Mouse (Mus musculus): ENCODE data around the gene Dpf1. TPM values are rescaled to one million over a fixed set of nuclear protein-coding genes. Genes with fewer than 3 reads are reported as not detected.

The Dpf1 gene
- polyA plus RNA-seq, 1 experiment from 2014 or later: 2.0 TPM

GRCm38 (mm10) chr7:29314844-29315628, 11.3 kb downstream of the Dpf1 start:
- Histone ChIP-seq H3K27ac (ENCODE audit: low read length) (no peak overlapping the region), H3K4me3 (ENCODE audit: low read length) (no peak overlapping the region), H3K4me2 (ENCODE audit: low read depth, low read length) (no peak overlapping the region), H3K9me3 (replicated peaks; ENCODE audit: control insufficient read depth, low read length) (no peaks in the 10 kb centered on the region), H3K27me3 (ENCODE audit: control insufficient read depth, insufficient read depth, low read length) (peaks cover 37% of the 10 kb centered on the region), H3K4me1 (ENCODE audit: control insufficient read depth, insufficient read depth, low read length) (peaks cover 25% of the 10 kb centered on the region), H3K36me3 (ENCODE audit: control insufficient read depth, insufficient read depth) (no peaks in the 10 kb centered on the region), H3K9ac (ENCODE audit: low read length) (no peak overlapping the region)
- 71% methylated on average over 13 of the region's 13 CpGs for WGBS
- ATAC-seq (replicated peaks; ENCODE audit: extremely low read depth, insufficient read depth, low FRiP score): no peak

GRCm38 (mm10) chr7:29316137-29316734, 12.5 kb downstream of the Dpf1 start:
- H3K27ac ChIP-seq (ENCODE audit: low read length): no peak overlapping the region
- H3K4me2 ChIP-seq (ENCODE audit: low read depth, low read length): no peak overlapping the region
- no peaks in the 10 kb centered on the region for H3K36me3 ChIP-seq (ENCODE audit: control insufficient read depth, insufficient read depth)
- peaks cover 25% of the 10 kb centered on the region for H3K27me3 ChIP-seq (ENCODE audit: control insufficient read depth, insufficient read depth, low read length)
- no peak overlapping the region for H3K9ac ChIP-seq (ENCODE audit: low read length)
- 54% methylated on average over 17 of the region's 17 CpGs for WGBS
- peaks cover 25% of the 10 kb centered on the region for H3K4me1 ChIP-seq (ENCODE audit: control insufficient read depth, insufficient read depth, low read length)
- H3K4me3 ChIP-seq (ENCODE audit: low read length): no peak overlapping the region
- ATAC-seq (replicated peaks; ENCODE audit: extremely low read depth, insufficient read depth, low FRiP score): no peak
- no peaks in the 10 kb centered on the region for H3K9me3 ChIP-seq (replicated peaks; ENCODE audit: control insufficient read depth, low read length)

GRCm38 (mm10) chr7:29316976-29317375, 13.2 kb downstream of the Dpf1 start:
- Histone ChIP-seq H3K4me2 (ENCODE audit: low read depth, low read length) (peak overlapping the region; percentile 27; the same call in 1 of the 2 replicates), H3K27me3 (ENCODE audit: control insufficient read depth, insufficient read depth, low read length) (peaks cover 21% of the 10 kb centered on the region), H3K9ac (ENCODE audit: low read length) (no peak overlapping the region), H3K4me3 (ENCODE audit: low read length) (no peak overlapping the region), H3K36me3 (ENCODE audit: control insufficient read depth, insufficient read depth) (no peaks in the 10 kb centered on the region), H3K9me3 (replicated peaks; ENCODE audit: control insufficient read depth, low read length) (no peaks in the 10 kb centered on the region), H3K4me1 (ENCODE audit: control insufficient read depth, insufficient read depth, low read length) (peaks cover 25% of the 10 kb centered on the region), H3K27ac (ENCODE audit: low read length) (no peak overlapping the region)
- WGBS: 5% methylated on average over 10 of the region's 10 CpGs
- peak; percentile 12; the same call in 1 of the 2 replicates for ATAC-seq (replicated peaks; ENCODE audit: extremely low read depth, insufficient read depth, low FRiP score)

- H3K27ac ChIP-seq (ENCODE audit: low read length): no peak overlapping the region
- H3K36me3 ChIP-seq (ENCODE audit: control insufficient read depth, insufficient read depth): no peaks in the 10 kb centered on the region
- WGBS: 0% methylated on average over 2 of the region's 2 CpGs
- peaks cover 21% of the 10 kb centered on the region for H3K27me3 ChIP-seq (ENCODE audit: control insufficient read depth, insufficient read depth, low read length)
- ATAC-seq (replicated peaks; ENCODE audit: extremely low read depth, insufficient read depth, low FRiP score): peak; percentile 33; the same call in 1 of the 2 replicates
- no peaks in the 10 kb centered on the region for H3K9me3 ChIP-seq (replicated peaks; ENCODE audit: control insufficient read depth, low read length)
- no peak overlapping the region for H3K9ac ChIP-seq (ENCODE audit: low read length)
- peaks cover 25% of the 10 kb centered on the region for H3K4me1 ChIP-seq (ENCODE audit: control insufficient read depth, insufficient read depth, low read length)
- no peak overlapping the region for H3K4me3 ChIP-seq (ENCODE audit: low read length)
- peak overlapping the region; percentile 27; the same call in 1 of the 2 replicates for H3K4me2 ChIP-seq (ENCODE audit: low read depth, low read length)
These were observed 13.8 kb downstream of the Dpf1 start for GRCm38 (mm10) chr7:29317558-29317957.

- H3K27me3 ChIP-seq (ENCODE audit: control insufficient read depth, insufficient read depth, low read length): peaks cover 21% of the 10 kb centered on the region
- no peak overlapping the region for H3K9ac ChIP-seq (ENCODE audit: low read length)
- peak overlapping the region; percentile 11 for H3K4me3 ChIP-seq (ENCODE audit: low read length)
- peak overlapping the region; percentile 25; the same call in 1 of the 2 replicates for H3K27ac ChIP-seq (ENCODE audit: low read length)
- H3K9me3 ChIP-seq (replicated peaks; ENCODE audit: control insufficient read depth, low read length): no peaks in the 10 kb centered on the region
- WGBS: 2% methylated on average over 18 of the region's 18 CpGs
- H3K4me2 ChIP-seq (ENCODE audit: low read depth, low read length): peak overlapping the region; percentile 47
- peak; percentile 31; the same call in 1 of the 2 replicates for ATAC-seq (replicated peaks; ENCODE audit: extremely low read depth, insufficient read depth, low FRiP score)
- peaks cover 25% of the 10 kb centered on the region for H3K4me1 ChIP-seq (ENCODE audit: control insufficient read depth, insufficient read depth, low read length)
- H3K36me3 ChIP-seq (ENCODE audit: control insufficient read depth, insufficient read depth): no peaks in the 10 kb centered on the region
These were observed 14.6 kb downstream of the Dpf1 start for GRCm38 (mm10) chr7:29318115-29318911.

- H3K4me3 ChIP-seq (ENCODE audit: low read length): peak overlapping the region; percentile 24
- 0 out of 2 replicates have a peak, but pooled peaks cover 2% of the 10 kb centered on the region for H3K36me3 ChIP-seq (ENCODE audit: control insufficient read depth, insufficient read depth)
- 13% methylated on average over 19 of the region's 19 CpGs for WGBS
- no peaks in the 10 kb centered on the region for H3K9me3 ChIP-seq (replicated peaks; ENCODE audit: control insufficient read depth, low read length)
- no peak for ATAC-seq (replicated peaks; ENCODE audit: extremely low read depth, insufficient read depth, low FRiP score)
- peak overlapping the region; percentile 47 for H3K4me2 ChIP-seq (ENCODE audit: low read depth, low read length)
- H3K27me3 ChIP-seq (ENCODE audit: control insufficient read depth, insufficient read depth, low read length): peaks cover 21% of the 10 kb centered on the region
- 0 out of 2 replicates have a peak overlapping the region, but pooled peaks have one; percentile 36 for H3K9ac ChIP-seq (ENCODE audit: low read length)
- 0 out of 2 replicates have a peak overlapping the region, but pooled peaks have one; percentile 10 for H3K27ac ChIP-seq (ENCODE audit: low read length)
- peaks cover 25% of the 10 kb centered on the region for H3K4me1 ChIP-seq (ENCODE audit: control insufficient read depth, insufficient read depth, low read length)
These were observed 15.9 kb downstream of the Dpf1 start for GRCm38 (mm10) chr7:29319337-29320307.

- no peak overlapping the region for H3K27ac ChIP-seq (ENCODE audit: low read length)
- no peaks in the 10 kb centered on the region for H3K9me3 ChIP-seq (replicated peaks; ENCODE audit: control insufficient read depth, low read length)
- ATAC-seq (replicated peaks; ENCODE audit: extremely low read depth, insufficient read depth, low FRiP score): no peak
- H3K4me1 ChIP-seq (ENCODE audit: control insufficient read depth, insufficient read depth, low read length): no peaks in the 10 kb centered on the region
- H3K4me2 ChIP-seq (ENCODE audit: low read depth, low read length): no peak overlapping the region
- H3K36me3 ChIP-seq (ENCODE audit: control insufficient read depth, insufficient read depth): 0 out of 2 replicates have a peak, but pooled peaks cover 7% of the 10 kb centered on the region
- 73% methylated on average over 6 of the region's 6 CpGs for WGBS
- no peaks in the 10 kb centered on the region for H3K27me3 ChIP-seq (ENCODE audit: control insufficient read depth, insufficient read depth, low read length)
- no peak overlapping the region for H3K9ac ChIP-seq (ENCODE audit: low read length)
- H3K4me3 ChIP-seq (ENCODE audit: low read length): no peak overlapping the region
These were observed 23.3 kb downstream of the Dpf1 start for GRCm38 (mm10) chr7:29327087-29327486.

- Histone ChIP-seq H3K27ac (ENCODE audit: low read length) (no peak overlapping the region), H3K36me3 (ENCODE audit: control insufficient read depth, insufficient read depth) (0 out of 2 replicates have a peak, but pooled peaks cover 7% of the 10 kb centered on the region), H3K4me1 (ENCODE audit: control insufficient read depth, insufficient read depth, low read length) (no peaks in the 10 kb centered on the region), H3K4me3 (ENCODE audit: low read length) (no peak overlapping the region), H3K4me2 (ENCODE audit: low read depth, low read length) (no peak overlapping the region), H3K9ac (ENCODE audit: low read length) (no peak overlapping the region), H3K9me3 (replicated peaks; ENCODE audit: control insufficient read depth, low read length) (no peaks in the 10 kb centered on the region), H3K27me3 (ENCODE audit: control insufficient read depth, insufficient read depth, low read length) (no peaks in the 10 kb centered on the region)
- ATAC-seq (replicated peaks; ENCODE audit: extremely low read depth, insufficient read depth, low FRiP score): no peak
- WGBS: 94% methylated on average over 16 of the region's 16 CpGs
These were observed 25.2 kb downstream of the Dpf1 start for GRCm38 (mm10) chr7:29328984-29329383.
